Mouse (Mus musculus): ENCODE data around the gene Eva1b. TPM values are rescaled to one million over a fixed set of nuclear protein-coding genes. Genes with fewer than 3 reads are reported as not detected.

Gene Eva1b
- total RNA-seq, 2 experiments from 2014 or later, result 0.94 to 1.7 TPM

DNA sequence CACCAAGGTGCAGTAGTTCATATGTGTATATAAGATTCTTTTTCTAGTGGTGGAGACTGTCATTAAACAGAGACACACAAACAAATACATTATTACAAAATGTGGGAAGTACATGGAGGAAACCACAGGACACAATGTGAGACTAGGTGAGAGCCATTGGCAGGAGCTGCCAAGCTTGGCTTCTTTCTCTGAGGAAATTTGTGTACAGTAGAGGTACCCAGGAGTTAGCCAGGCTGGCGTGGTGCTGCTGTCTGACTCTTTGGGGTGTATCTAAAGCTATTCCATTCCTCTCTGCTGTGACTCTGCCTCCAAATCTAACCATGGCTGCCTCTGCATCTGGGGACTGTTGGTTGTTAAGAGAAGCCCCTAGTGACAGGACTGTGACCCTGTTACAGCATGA lies 28.5 kb upstream of the Eva1b start:
- no peak for ATAC-seq (replicated peaks; ENCODE audit: poor library complexity)

GRCm38 (mm10) chr4:126120052-126120451 lies 27.5 kb upstream of the Eva1b start:
- ATAC-seq (replicated peaks; ENCODE audit: poor library complexity), result no peak

DNA sequence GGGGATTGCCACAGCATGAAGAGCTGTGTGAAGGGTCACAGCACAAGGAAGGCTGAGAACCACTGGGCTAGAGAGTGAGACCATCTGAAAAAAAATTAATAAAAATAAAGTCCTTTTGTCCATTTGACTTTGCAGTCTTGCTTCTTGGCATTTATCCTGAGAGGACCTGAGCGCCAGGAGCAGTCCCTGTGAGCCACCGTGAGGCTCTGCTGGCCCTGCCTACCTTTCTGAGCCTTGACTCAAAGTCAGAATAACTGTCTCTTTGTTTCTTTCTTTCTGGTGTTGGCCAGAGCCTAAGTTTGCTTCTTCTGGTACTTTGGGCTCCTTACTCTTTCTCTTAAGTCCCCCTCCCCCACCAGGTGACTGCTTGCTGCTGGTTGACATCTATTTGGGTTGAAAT lies 27.0 kb upstream of the Eva1b start:
- no peak for ATAC-seq (replicated peaks; ENCODE audit: poor library complexity)

GRCm38 (mm10) chr4:126123309-126124040 lies 24.1 kb upstream of the Eva1b start:
- no peak for ATAC-seq (replicated peaks; ENCODE audit: poor library complexity)

- ATAC-seq (replicated peaks; ENCODE audit: poor library complexity), result no peak
Observed at GRCm38 (mm10) chr4:126130502-126130901, 17.0 kb upstream of the Eva1b start.

- ATAC-seq (replicated peaks; ENCODE audit: poor library complexity), result peak; percentile 97
Observed at GRCm38 (mm10) chr4:126131290-126132121, 16.0 kb upstream of the Eva1b start.

DNA sequence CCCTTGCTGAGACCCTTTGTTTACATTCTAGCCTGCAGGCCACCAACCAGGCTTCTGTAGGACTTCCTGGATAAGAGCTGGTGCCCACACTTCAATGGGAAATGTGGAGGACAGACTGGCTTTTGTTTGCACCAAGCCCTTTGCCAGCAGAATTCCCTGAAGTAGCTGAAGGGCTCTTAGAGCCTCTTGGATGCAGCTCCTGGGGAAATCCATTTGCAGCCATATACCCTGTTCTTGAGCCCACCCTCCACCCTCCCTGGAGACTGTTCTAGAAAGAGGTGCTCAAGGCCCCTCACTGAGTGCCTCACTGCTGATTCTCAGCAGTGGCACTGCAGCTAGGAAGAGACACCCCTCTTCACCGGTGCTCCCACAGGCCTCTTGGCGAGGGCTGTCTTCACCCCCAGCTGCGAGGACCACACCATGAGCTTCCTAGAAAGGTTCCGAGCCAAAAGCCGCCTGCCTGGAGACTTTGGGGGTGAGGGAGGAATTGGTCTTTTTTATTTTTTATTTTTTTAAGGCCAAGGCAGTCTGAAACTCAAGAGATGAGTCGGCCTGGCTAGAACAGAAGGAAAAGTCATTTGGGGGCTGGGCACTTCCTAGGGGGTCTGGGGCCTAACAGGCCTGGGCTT lies 14.8 kb upstream of the Eva1b start:
- no peak for ATAC-seq (replicated peaks; ENCODE audit: poor library complexity)

GRCm38 (mm10) chr4:126134236-126134635 lies 13.3 kb upstream of the Eva1b start:
- no peak for ATAC-seq (replicated peaks; ENCODE audit: poor library complexity)

GRCm38 (mm10) chr4:126134639-126135038 lies 12.9 kb upstream of the Eva1b start:
- no peak for ATAC-seq (replicated peaks; ENCODE audit: poor library complexity)

- no peak for ATAC-seq (replicated peaks; ENCODE audit: poor library complexity)
Observed at GRCm38 (mm10) chr4:126137773-126138172, 9.8 kb upstream of the Eva1b start.

DNA sequence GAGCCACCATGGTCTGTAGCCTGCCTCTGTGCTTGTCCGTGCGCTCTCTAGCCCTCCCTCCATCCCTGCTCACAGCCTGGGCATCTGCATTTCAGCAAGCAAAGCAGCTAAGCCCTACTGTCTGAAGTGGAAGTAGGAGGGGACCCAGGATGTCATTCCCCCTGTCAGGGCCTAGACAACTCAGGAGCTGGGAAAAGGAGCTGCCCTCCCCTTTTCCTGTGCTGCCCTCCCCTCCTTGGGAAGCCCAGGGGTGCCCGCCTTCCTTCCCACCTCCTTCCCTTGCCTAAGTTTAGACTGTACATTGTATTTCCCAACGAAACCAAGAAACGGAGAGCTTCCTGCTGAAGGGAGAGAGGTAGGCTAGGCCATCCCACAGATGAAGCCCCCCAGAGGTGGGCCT lies 6.5 kb upstream of the Eva1b start:
- ATAC-seq (replicated peaks; ENCODE audit: poor library complexity), result no peak

GRCm38 (mm10) chr4:126145396-126145795 lies 2.1 kb upstream of the Eva1b start:
- no peak for ATAC-seq (replicated peaks; ENCODE audit: poor library complexity)

GRCm38 (mm10) chr4:126146974-126147532 lies 491 bp upstream of the Eva1b start:
- ATAC-seq (replicated peaks; ENCODE audit: poor library complexity), result no peak

- ATAC-seq (replicated peaks; ENCODE audit: poor library complexity), result peak; percentile 65
Observed at GRCm38 (mm10) chr4:126148161-126148961, 817 bp downstream of the Eva1b start.

DNA sequence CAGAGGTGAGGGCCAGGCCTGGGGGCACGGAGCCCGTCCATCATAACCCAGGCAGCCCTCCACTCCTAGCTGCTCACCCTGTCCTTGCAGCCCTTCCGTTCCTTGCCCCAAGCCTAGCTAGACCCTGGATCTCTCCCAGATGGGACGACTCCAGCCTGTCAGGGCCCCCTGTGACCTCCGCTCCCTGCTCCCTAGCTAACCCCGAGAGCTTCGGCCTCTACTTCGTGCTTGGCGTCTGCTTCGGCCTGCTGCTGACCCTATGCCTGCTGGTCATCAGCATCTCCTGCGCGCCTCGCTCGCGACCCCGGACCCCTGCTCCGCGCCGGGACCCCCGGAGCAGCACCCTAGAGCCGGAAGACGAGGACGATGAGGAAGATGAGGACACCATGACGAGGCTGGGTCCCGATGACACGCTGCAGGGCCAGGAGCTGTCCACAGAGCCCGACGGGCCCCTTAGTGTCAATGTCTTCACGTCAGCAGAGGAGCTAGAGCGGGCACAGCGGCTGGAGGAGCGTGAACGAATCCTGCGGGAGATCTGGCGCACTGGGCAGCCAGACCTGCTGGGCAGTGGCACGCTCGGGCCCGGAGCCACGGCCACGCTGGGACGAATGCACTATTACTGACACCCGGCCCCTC lies 1.6 kb downstream of the Eva1b start:
- ATAC-seq (replicated peaks; ENCODE audit: poor library complexity), result no peak

DNA sequence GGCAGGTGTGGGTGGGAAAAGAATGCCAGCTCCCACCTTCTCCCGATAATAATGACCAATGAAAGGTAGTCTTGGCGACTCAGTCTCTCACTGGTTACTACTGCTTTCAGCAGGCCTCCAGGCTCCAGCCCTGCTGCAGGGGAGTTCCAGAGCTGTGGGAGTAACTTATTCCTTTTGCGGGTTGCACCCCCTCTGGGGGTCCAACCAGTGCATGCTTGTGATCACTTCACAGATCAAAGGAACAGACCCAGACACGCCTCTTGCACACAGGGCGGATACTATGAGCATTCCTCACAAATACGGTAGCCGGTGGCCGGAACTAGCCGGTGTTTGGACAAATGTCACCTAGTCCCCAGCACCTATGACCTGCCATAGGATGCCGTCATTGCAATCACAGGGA lies 2.3 kb downstream of the Eva1b start:
- ATAC-seq (replicated peaks; ENCODE audit: poor library complexity), result no peak

DNA sequence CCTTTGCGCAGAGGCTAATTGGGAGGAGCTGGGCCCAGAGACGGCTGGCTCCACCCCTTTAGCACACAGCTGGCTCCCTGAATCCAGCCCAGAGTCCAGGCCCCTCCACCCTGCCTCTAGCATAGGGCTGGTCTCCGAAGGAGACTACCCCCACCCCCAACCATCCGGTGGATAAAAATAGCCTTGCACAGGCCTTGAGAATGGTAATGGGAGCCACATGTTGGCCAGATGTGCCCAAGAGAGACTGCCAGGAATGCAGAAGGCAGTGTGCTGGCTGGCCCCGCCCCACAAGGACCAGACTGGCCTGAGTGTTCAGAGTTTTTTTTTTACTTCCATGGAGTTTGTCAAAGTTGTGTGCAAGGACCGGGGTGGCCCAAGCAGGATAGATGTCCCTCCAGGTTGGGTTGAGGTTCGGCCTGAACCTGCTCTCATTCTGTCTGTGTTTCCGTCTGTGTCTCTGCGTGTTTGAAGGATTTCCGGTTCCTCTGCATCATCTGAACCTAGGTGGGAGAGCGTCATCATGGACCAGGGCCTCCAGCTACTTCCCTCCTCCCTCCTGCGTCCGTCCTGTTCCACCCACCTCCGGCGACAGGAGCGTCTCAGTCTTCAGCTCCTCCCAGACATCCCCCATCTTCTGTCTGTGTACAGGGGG lies 2.9 kb downstream of the Eva1b start:
- no peak for ATAC-seq (replicated peaks; ENCODE audit: poor library complexity)

DNA sequence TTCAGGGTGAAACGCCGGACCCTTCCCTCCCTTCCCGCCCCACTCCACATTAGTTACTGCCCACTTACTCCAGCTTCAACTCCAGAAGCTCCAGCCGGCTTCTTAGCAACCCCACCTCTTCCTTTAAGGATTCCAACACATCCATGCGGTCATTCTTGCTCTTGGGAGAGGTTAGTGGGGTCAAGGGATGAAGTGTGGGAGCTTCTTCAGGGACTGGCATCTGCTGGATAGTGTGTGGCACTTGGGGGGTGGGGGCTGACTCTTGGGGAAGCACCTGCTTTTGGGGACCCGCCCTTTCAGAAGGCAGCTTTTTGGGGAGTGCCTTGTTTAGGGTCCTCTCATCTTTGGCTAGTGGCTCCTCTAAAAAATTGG lies 3.4 kb downstream of the Eva1b start:
- ATAC-seq (replicated peaks; ENCODE audit: poor library complexity), result no peak

DNA sequence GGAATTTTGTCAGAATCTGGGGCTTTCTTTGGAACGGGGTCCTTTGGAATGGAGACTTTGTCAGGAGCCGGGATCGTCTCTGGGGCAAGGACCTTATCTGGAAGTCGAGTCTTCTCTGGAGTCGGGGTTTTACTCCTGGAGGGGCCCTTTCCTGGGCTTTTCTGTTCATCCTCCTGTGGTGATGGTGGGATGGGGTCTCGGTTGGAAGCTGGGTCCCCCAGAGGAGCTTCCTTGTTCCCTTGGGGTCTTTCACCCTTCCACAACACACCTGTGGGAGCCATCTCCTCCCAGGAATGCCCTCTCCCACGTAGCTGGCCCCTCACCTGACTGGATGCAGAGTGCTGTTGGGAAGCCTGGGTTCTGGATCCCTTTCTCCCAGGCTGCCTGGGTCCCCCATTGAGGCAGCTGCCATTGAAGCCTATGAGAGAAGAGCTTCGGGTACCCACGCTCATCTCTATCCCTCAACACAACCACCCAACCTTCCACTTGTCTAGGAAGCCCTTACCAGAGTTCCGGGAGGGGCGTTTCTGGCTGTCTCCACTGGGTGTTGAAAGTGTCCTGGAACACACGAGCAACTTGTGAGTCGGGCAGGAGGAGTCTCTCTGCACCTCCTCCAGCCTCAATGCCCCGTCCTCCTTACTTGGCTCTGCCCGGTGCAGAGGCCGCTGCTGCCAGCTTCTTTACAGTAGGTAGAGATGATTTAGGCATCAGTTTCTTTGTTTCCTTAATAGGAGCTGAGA lies 4.3 kb downstream of the Eva1b start:
- no peak for ATAC-seq (replicated peaks; ENCODE audit: poor library complexity)
